Mouse (Mus musculus) stomach, embryonic 16.5 days (tissue): Measurements from ENCODE around the gene Avpr1b. TPM values are rescaled to one million over a fixed set of nuclear protein-coding genes. Genes with fewer than 3 reads are reported as not detected.
A peak's percentile ranks its signal among the peaks of the same experiment; 100 is the strongest.

Source experiments
- ATAC-seq: fragments of 200-750 bp; cut with Nextera tagmentation; 2 replicates; pipeline ENCODE4 v1.8.0; 2017; ENCODE audit warnings: moderate number of reproducible peaks, moderate TSS enrichment; ENCODE audit not compliant: insufficient read depth, low FRiP score
- H3K27ac ChIP-seq: fragments of 300-500 bp; sonication (generic); 2 replicates; pipeline ENCODE4 v1.5.1; 2014; ENCODE audit warnings: low read length
- H3K27me3 ChIP-seq: fragments of 300-500 bp; sonication (generic); 2 replicates; pipeline ENCODE4 v1.6.1; 2014; ENCODE audit warnings: low read length, control low read depth, mixed read lengths; ENCODE audit not compliant: control insufficient read depth, insufficient read depth
- H3K36me3 ChIP-seq: fragments of 300-500 bp; sonication (generic); 2 replicates; pipeline ENCODE4 v1.6.1; 2014; ENCODE audit warnings: low read length; ENCODE audit not compliant: control insufficient read depth, insufficient read depth
- H3K4me1 ChIP-seq: fragments of 300-500 bp; sonication (generic); 2 replicates; pipeline ENCODE4 v1.6.1; 2014; ENCODE audit warnings: low read length, control low read depth, mixed read lengths; ENCODE audit not compliant: control insufficient read depth, insufficient read depth
- H3K4me2 ChIP-seq: fragments of 300-500 bp; sonication (generic); 2 replicates; pipeline ENCODE4 v1.6.1; 2014; ENCODE audit warnings: low read depth, low read length, mixed read lengths
- H3K4me3 ChIP-seq: fragments of 300-500 bp; sonication (generic); replicated peaks from 2 replicates; pipeline ENCODE4 v1.5.1; 2014; ENCODE audit warnings: mild to moderate bottlenecking, low read length
- H3K9ac ChIP-seq: fragments of 300-500 bp; sonication (generic); 2 replicates; pipeline ENCODE4 v1.6.1; 2014; ENCODE audit warnings: low read length
- H3K9me3 ChIP-seq: fragments of 300-500 bp; sonication (generic); replicated peaks from 2 replicates; pipeline ENCODE4 v1.6.1; 2016; ENCODE audit warnings: low read length, control low read depth; ENCODE audit not compliant: control insufficient read depth
- WGBS: fragments of 180-500 bp; shearing (Covaris S2); extraction: QIAGEN DNeasy Blood & Tissue Kit; methylation state at CpG from one replicate; pipeline ENCODE4 v1.1.7; 2014; 5-methylcytosine and 5-hydroxymethylcytosine counted together
- polyA plus RNA-seq: library from polyadenylated mRNA; unstranded; fragments of >200 nt; fragmentation: Nextera tagmentation; extraction: Ambion mirVana; gene quantifications from 2 replicates; pipeline ENCODE4 v1.2.1, GENCODE M21; 2015

Gene Avpr1b
- polyA plus RNA-seq, 1 experiment from 2014 or later = 0.04 TPM

- Histone ChIP-seq H3K4me1 (no peaks in the 10 kb centered on the region), H3K4me2 (no peak overlapping the region), H3K9ac (no peak overlapping the region), H3K27me3 (no peaks in the 10 kb centered on the region), H3K9me3 (no peaks in the 10 kb centered on the region), H3K4me3 (no peak overlapping the region), H3K36me3 (no peaks in the 10 kb centered on the region), H3K27ac (no peak overlapping the region)
- no peak for ATAC-seq
Measured at GRCm38 (mm10) chr1:131634495-131634894, 35.5 kb downstream of the Avpr1b start.

GRCm38 (mm10) chr1:131637791-131638540 lies 38.9 kb downstream of the Avpr1b start, which contains the start of gene Ctse:
Gene Ctse (plus strand): TSS chr1:131638306.
- Histone ChIP-seq H3K4me1 (no peaks in the 10 kb centered on the region), H3K4me2 (no peak within 1 kb of the TSS), H3K36me3 (no peaks in the 10 kb centered on the region), H3K4me3 (no peak within 1 kb of the TSS), H3K27me3 (no peaks in the 10 kb centered on the region), H3K9me3 (no peaks in the 10 kb centered on the region), H3K9ac (no peak within 1 kb of the TSS), H3K27ac (no peak within 1 kb of the TSS)
- WGBS = 53% methylated on average over 9 of the region's 9 CpGs
- 0 out of 2 replicates have a peak, but pooled peaks have one; percentile 58 for ATAC-seq

GRCm38 (mm10) chr1:131638541-131639421 lies 39.7 kb downstream of the Avpr1b start:
- H3K4me1 ChIP-seq = no peaks in the 10 kb centered on the region
- no peak overlapping the region for H3K9ac ChIP-seq
- WGBS = 67% methylated on average over 9 of the region's 9 CpGs
- H3K9me3 ChIP-seq = no peaks in the 10 kb centered on the region
- H3K4me3 ChIP-seq = no peak overlapping the region
- H3K27me3 ChIP-seq = no peaks in the 10 kb centered on the region
- no peak overlapping the region for H3K4me2 ChIP-seq
- ATAC-seq = no peak
- no peaks in the 10 kb centered on the region for H3K36me3 ChIP-seq
- no peak overlapping the region for H3K27ac ChIP-seq

- no peaks in the 10 kb centered on the region for H3K9me3 ChIP-seq
Measured at GRCm38 (mm10) chr1:131640062-131640461, 41.0 kb downstream of the Avpr1b start.

GRCm38 (mm10) chr1:131641565-131641964 lies 42.5 kb downstream of the Avpr1b start:
- Histone ChIP-seq H3K4me1 (no peaks in the 10 kb centered on the region), H3K4me3 (no peak overlapping the region), H3K27me3 (no peaks in the 10 kb centered on the region), H3K27ac (no peak overlapping the region), H3K36me3 (no peaks in the 10 kb centered on the region), H3K4me2 (no peak overlapping the region), H3K9me3 (no peaks in the 10 kb centered on the region), H3K9ac (no peak overlapping the region)
- no peak for ATAC-seq
- WGBS = 92% methylated on average over 13 of the region's 13 CpGs

More at GRCm38 (mm10) chr1:131640062-131640461, 41.0 kb downstream of the Avpr1b start:
- Histone ChIP-seq H3K27me3 (no peaks in the 10 kb centered on the region), H3K36me3 (no peaks in the 10 kb centered on the region), H3K27ac (no peak overlapping the region), H3K4me2 (no peak overlapping the region), H3K4me3 (no peak overlapping the region), H3K4me1 (no peaks in the 10 kb centered on the region), H3K9ac (no peak overlapping the region)
- no peak for ATAC-seq
- 60% methylated on average over 4 of the region's 4 CpGs for WGBS

- Histone ChIP-seq H3K4me1 (no peaks in the 10 kb centered on the region), H3K36me3 (no peaks in the 10 kb centered on the region), H3K4me3 (no peak overlapping the region), H3K27me3 (no peaks in the 10 kb centered on the region), H3K9ac (no peak overlapping the region), H3K9me3 (no peaks in the 10 kb centered on the region), H3K27ac (no peak overlapping the region), H3K4me2 (no peak overlapping the region)
- 89% methylated on average over 2 of the region's 2 CpGs for WGBS
- ATAC-seq = no peak
Measured at GRCm38 (mm10) chr1:131642251-131642650, 43.2 kb downstream of the Avpr1b start.

DNA sequence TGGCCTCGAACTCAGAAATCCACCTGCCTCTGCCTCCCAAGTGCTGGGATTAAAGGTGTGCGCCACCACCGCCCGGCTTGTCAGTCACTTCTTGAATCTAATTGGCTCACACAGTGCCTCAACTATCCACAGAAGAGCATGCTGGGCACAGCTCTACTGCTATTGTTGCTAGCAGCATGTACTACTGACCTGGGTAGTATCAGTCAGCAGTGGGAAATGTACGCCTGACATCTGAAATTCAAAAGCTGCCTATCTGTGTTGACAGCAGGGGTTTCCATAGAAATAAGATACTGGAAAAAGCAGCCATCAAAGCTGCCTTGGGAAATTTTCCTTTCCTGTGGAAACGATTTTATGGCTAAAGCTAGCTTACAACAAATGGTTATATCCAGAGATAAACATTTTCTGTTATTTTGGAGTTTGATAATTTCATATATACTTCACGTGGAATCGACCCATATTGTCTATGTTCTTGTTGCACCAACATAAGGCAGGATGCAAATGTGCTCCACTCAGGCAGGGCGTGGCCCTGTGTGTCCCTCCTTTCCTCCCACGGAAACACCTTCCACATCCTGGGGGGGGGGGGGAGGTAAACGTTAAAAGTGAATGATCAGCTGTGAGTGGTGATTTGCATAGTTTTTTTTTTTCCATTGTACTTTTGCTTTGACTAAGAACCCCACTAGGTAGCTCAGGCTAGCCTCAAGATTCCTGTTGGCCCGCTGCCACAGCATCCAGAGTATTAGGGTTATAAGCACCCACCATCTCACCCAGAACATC lies 53.8 kb downstream of the Avpr1b start:
- 71% methylated on average over 12 of the region's 12 CpGs for WGBS
- no peaks in the 10 kb centered on the region for H3K27me3 ChIP-seq
- no peaks in the 10 kb centered on the region for H3K9me3 ChIP-seq
- H3K4me3 ChIP-seq = no peak overlapping the region
- no peak for ATAC-seq
- H3K4me1 ChIP-seq = no peaks in the 10 kb centered on the region; the same call in 1 of the 2 replicates
- no peak overlapping the region for H3K4me2 ChIP-seq
- H3K27ac ChIP-seq = no peak overlapping the region
- H3K9ac ChIP-seq = no peak overlapping the region
- no peaks in the 10 kb centered on the region for H3K36me3 ChIP-seq

DNA sequence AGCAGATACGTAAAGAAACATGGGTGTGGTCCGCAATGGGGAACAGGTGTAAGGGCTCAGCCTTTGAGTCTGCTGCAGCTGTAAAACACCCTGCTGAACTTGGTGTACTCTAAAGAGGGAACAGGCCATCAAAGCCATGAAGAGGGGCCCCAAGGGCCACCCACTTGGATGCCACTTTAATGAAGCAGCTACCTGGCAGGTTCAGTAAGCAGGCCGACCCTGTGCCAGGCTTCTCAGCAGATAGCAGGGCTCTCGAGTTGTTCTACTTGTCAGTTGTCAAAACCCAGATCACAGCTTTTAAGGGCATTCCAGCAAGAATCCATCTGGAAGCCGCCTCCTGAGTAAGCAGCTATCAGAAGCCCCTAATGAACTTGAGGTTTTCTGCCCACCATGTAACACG lies 56.6 kb downstream of the Avpr1b start:
- Histone ChIP-seq H3K4me3 (no peak overlapping the region), H3K27ac (no peak overlapping the region), H3K36me3 (no peaks in the 10 kb centered on the region), H3K27me3 (no peaks in the 10 kb centered on the region; the same call in 1 of the 2 replicates), H3K9ac (no peak overlapping the region), H3K4me2 (no peak overlapping the region), H3K4me1 (no peaks in the 10 kb centered on the region; the same call in 1 of the 2 replicates), H3K9me3 (no peaks in the 10 kb centered on the region)
- ATAC-seq = no peak
- 64% methylated on average over 6 of the region's 6 CpGs for WGBS
